8 mouse cellular contexts compared by ENCODE assay signal in the genomic region with DNA sequence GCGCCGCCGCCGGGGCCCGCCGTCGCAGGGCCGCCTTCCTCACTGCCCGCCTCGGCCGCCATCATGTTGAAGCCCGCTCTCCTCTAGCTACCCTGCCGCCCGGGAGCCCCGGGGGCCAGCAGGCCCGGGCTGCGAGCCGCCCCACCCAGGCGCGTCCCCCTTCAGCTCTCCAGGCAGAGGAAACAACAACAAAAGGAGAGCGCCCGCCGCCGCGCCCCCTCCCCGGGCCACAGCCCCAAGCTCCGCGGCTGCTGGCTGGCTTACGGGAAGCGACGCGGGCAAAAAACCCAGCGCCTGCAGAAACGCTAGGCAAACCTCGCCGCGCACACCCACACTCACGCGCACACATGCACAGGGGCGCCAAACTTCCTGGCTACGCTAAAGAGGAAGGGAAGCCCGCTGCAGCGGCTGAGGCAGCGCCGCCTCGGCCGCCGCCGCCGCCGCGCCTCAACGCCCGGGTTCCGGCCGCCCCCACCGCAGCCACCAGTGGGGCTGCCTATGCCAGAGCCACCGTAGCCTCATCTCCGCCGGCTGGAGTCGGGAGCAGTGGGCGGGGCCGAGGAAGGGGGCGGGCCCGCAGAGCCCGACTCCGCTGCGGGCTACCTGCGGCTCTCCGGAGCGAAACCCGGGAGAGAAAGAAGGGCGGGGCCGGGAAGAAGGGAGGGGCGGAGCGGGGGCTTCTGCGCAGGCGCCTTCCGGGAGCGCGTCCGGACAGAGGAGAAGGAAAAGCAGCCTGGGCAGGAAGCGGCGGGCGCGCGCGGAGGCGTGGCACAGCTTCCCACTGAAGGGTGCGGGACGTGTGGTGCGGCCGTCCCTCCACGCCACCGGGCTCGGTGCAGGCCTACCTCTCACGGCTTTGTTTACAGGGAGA. TPM values are rescaled to one million over a fixed set of nuclear protein-coding genes. Genes with fewer than 3 reads are reported as not detected.
DNase-seq lines count a peak whose midpoint lies in the region; ATAC-seq and TF ChIP-seq lines count a peak whose summit lies in the region.

Gene Rasa1 (minus strand): TSS at position 288 of the 871 bp plus-strand sequence.

- H3K4me2 ChIP-seq in heart, embryonic 14.5 days (ENCODE audit: low read length) = peak within 1 kb of the TSS; percentile 64
- H3K4me2 ChIP-seq in liver, embryonic 14.5 days (ENCODE audit: low read depth) = peak within 1 kb of the TSS; percentile 88
- H3K4me2 ChIP-seq in neural tube, embryonic 11.5 days (ENCODE audit: low read depth) = peak within 1 kb of the TSS; percentile 68
- H3K4me2 ChIP-seq in stomach, postnatal 0 days (replicated peaks; ENCODE audit: low read depth) = peak within 1 kb of the TSS; percentile 69

- H3K4me1 ChIP-seq in heart, embryonic 14.5 days (ENCODE audit: control insufficient read depth in 2 of 2, insufficient read depth in 2 of 2, low read length in 2 of 2) = no peaks in the 10 kb centered on the region
- 0 out of 4 replicates have a peak, but pooled peaks cover 0 to 3% of the 10 kb centered on the region in 2 experiments for H3K4me1 ChIP-seq in liver, embryonic 14.5 days (replicated peaks; ENCODE audit: control insufficient read depth in 2 of 2, insufficient read depth in 2 of 2, low read length in 1 of 2)
- H3K4me1 ChIP-seq in neural tube, embryonic 11.5 days (ENCODE audit: control insufficient read depth, insufficient read depth, low read length) = no peaks in the 10 kb centered on the region
- no peaks in the 10 kb centered on the region for H3K4me1 ChIP-seq in stomach, postnatal 0 days (replicated peaks; ENCODE audit: control insufficient read depth, insufficient read depth)

- no peak for TF ChIP-seq EP300 in liver, embryonic 14.5 days (IDR thresholded peaks at IDR 0.05; ENCODE audit: low read depth)
- TF ChIP-seq EP300 in stomach, postnatal 0 days (optimal IDR thresholded peaks at IDR 0.05) = no peak

- H3K27ac ChIP-seq in heart, embryonic 14.5 days (replicated peaks in 1 of 2; ENCODE audit: control insufficient read depth in 1 of 2, insufficient read depth in 1 of 2, low read depth in 2 of 2, low read length in 2 of 2) = peak within 1 kb of the TSS; percentile 93 to 99
- peak within 1 kb of the TSS; percentile 85 for H3K27ac ChIP-seq in liver, embryonic 14.5 days
- peak within 1 kb of the TSS; percentile 93 for H3K27ac ChIP-seq in neural tube, embryonic 11.5 days (ENCODE audit: low read depth, low read length)
- peak within 1 kb of the TSS; percentile 99 for H3K27ac ChIP-seq in stomach, postnatal 0 days (replicated peaks)

- under 1% methylated on average over 79 of the region's 97 CpGs for WGBS in heart, embryonic 14.5 days
- WGBS in liver, embryonic 14.5 days (ENCODE audit: insufficient replicate concordance) = under 1% methylated on average over 86 of the region's 97 CpGs
- WGBS in neural tube, embryonic 11.5 days = under 1% methylated on average over 78 of the region's 97 CpGs
- WGBS in stomach, postnatal 0 days = under 1% methylated on average over 68 of the region's 97 CpGs

- no peak for TF ChIP-seq CTCF in liver, embryonic 14.5 days (IDR thresholded peaks at IDR 0.05; ENCODE audit: low read depth)
- no peak; the same call in 1 of the 2 replicates for TF ChIP-seq CTCF in stomach, postnatal 0 days (IDR thresholded peaks at IDR 0.05; ENCODE audit: low read depth)

- no peaks in the 10 kb centered on the region for H3K9me3 ChIP-seq in heart, embryonic 14.5 days (ENCODE audit: control insufficient read depth, low read length)
- no peaks in the 10 kb centered on the region for H3K9me3 ChIP-seq in liver, embryonic 14.5 days (ENCODE audit: control insufficient read depth, low read length)
- no peaks in the 10 kb centered on the region for H3K9me3 ChIP-seq in neural tube, embryonic 11.5 days (ENCODE audit: control insufficient read depth, low read length)
- no peaks in the 10 kb centered on the region for H3K9me3 ChIP-seq in stomach, postnatal 0 days (ENCODE audit: control insufficient read depth, low read length)

- H3K27me3 ChIP-seq in heart, embryonic 14.5 days (ENCODE audit: control insufficient read depth, insufficient read depth, low read length) = no peaks in the 10 kb centered on the region
- no peaks in the 10 kb centered on the region for H3K27me3 ChIP-seq in liver, embryonic 14.5 days (ENCODE audit: control insufficient read depth, insufficient read depth, low read length)
- H3K27me3 ChIP-seq in neural tube, embryonic 11.5 days (ENCODE audit: control insufficient read depth, insufficient read depth, low read length) = no peaks in the 10 kb centered on the region
- no peaks in the 10 kb centered on the region for H3K27me3 ChIP-seq in stomach, postnatal 0 days (ENCODE audit: control insufficient read depth, insufficient read depth, low read length)

- peak; percentile 94 for DNase-seq in c-Kit-negative CD71-positive TER-119-positive erythroid progenitor cells, embryonic 14.5 days (ENCODE audit: low read depth, low spot score)
- peak; percentile 94 for DNase-seq in fibroblast of lung, adult 2 months (ENCODE audit: low read depth)
- peak; percentile 94 to 98 for DNase-seq in kidney, postnatal 25 days
- peak; percentile 91 to 94 (median 92) for DNase-seq in liver, embryonic 14.5 days (ENCODE audit: low read depth in 3 of 3, low spot score in 3 of 3)
- DNase-seq in neural tube, embryonic 11.5 days (ENCODE audit: low spot score) = peak; percentile 99
- DNase-seq in stomach, postnatal 0 days (ENCODE audit: low spot score) = peak; percentile 100

- peak within 1 kb of the TSS; percentile 99 for H3K9ac ChIP-seq in heart, embryonic 14.5 days (ENCODE audit: low read length)
- peak within 1 kb of the TSS; percentile 95 for H3K9ac ChIP-seq in liver, embryonic 14.5 days (replicated peaks)
- peak within 1 kb of the TSS; percentile 76 for H3K9ac ChIP-seq in neural tube, embryonic 11.5 days (ENCODE audit: low read length)
- peak within 1 kb of the TSS; percentile 96 for H3K9ac ChIP-seq in stomach, postnatal 0 days (ENCODE audit: low read length)

- peak within 1 kb of the TSS; percentile 75 to 95 for H3K4me3 ChIP-seq in heart, embryonic 14.5 days (ENCODE audit: control insufficient read depth in 1 of 2, insufficient read depth in 1 of 2, low read depth in 1 of 2, low read length in 2 of 2)
- H3K4me3 ChIP-seq in liver, embryonic 14.5 days (ENCODE audit: insufficient read depth in 1 of 2, low read depth in 2 of 2, low read length in 2 of 2) = peak within 1 kb of the TSS; percentile 93 to 98
- peak within 1 kb of the TSS; percentile 91 for H3K4me3 ChIP-seq in neural tube, embryonic 11.5 days (ENCODE audit: low read depth, low read length)
- peak within 1 kb of the TSS; percentile 98 for H3K4me3 ChIP-seq in stomach, postnatal 0 days (ENCODE audit: low read depth, low read length)

- H3K36me3 ChIP-seq in heart, embryonic 14.5 days (ENCODE audit: control insufficient read depth, insufficient read depth, low read length) = no peaks in the 10 kb centered on the region
- H3K36me3 ChIP-seq in liver, embryonic 14.5 days (replicated peaks; ENCODE audit: control insufficient read depth, insufficient read depth, low read depth) = no peaks in the 10 kb centered on the region
- H3K36me3 ChIP-seq in neural tube, embryonic 11.5 days (ENCODE audit: control insufficient read depth, insufficient read depth, low read length) = no peaks in the 10 kb centered on the region
- H3K36me3 ChIP-seq in stomach, postnatal 0 days (ENCODE audit: control insufficient read depth, insufficient read depth, low read length) = no peaks in the 10 kb centered on the region

- ATAC-seq in CD4-positive, CD25-positive, alpha-beta regulatory T cell, adult 4 months = peak; percentile 77
- ATAC-seq in heart, embryonic 14.5 days (ENCODE audit: insufficient number of reproducible peaks, insufficient read depth, low FRiP score, low read depth) = peak; percentile 100
- peak; percentile 99 for ATAC-seq in liver, embryonic 14.5 days (ENCODE audit: insufficient read depth)
- ATAC-seq in neural tube, embryonic 11.5 days (ENCODE audit: insufficient read depth, low FRiP score, low TSS enrichment) = peak; percentile 98
- peak; percentile 99 for ATAC-seq in stomach, postnatal 0 days (ENCODE audit: low FRiP score, low TSS enrichment)

RNA-seq across cellular contexts. Expression of gene Rasa1, which starts in this region (rescaled TPM):
- 100 to 1,000 TPM in 1 of 2 experiments, 10 to 100 TPM in 1; 85.8 to 136 TPM for polyA plus RNA-seq in CD4-positive, CD25-positive, alpha-beta regulatory T cell, adult 4 months (2017; shearing (Covaris generic))
- 48.5 and 53.8 TPM in 2 replicates for polyA plus RNA-seq in heart, embryonic 14.5 days (2014; fragmentation: Nextera tagmentation; extraction: Ambion mirVana)
- polyA plus RNA-seq in liver, embryonic 14.5 days (2012; rRNA removed) = 6.1 and 9.2 TPM in 2 replicates
- polyA plus RNA-seq in liver, embryonic 14.5 days (2014; fragmentation: Nextera tagmentation; extraction: Ambion mirVana) = 14.0 and 18.1 TPM in 2 replicates
- 57.0 and 63.0 TPM in 2 replicates for polyA plus RNA-seq in neural tube, embryonic 11.5 days (2014; fragmentation: Nextera tagmentation; extraction: Ambion mirVana)
- polyA plus RNA-seq in stomach, postnatal 0 days (2015; fragmentation: Nextera tagmentation; extraction: Ambion mirVana) = 21.9 and 22.8 TPM in 2 replicates

Comparison
In these comparisons a context has a peak if more than half of its experiments do, and no peak if none do; other contexts are left out.
1. Peak in every context shown above with its lines: DNase-seq, ATAC-seq, H3K4me3 ChIP-seq and H3K27ac ChIP-seq.